Mouse (Mus musculus): Measurements from ENCODE around the gene Cyp3a59.
"Not testable (repeated sequence)": the region's sequence is repeated elsewhere in the genome, so short reads cannot be mapped to it uniquely, and the experiment has no call there.

Cyp3a59 gene

GRCm38 (mm10) chr5:146078945-146079344 lies at the start of gene Cyp3a59:
Cyp3a59 (plus strand) TSS chr5:146079257.
- DNase-seq (ENCODE audit: low read depth, low spot score); H3K27me3 ChIP-seq (ENCODE audit: control insufficient read depth, insufficient read depth, low read length, poor library complexity, severe bottlenecking); H3K36me3 ChIP-seq (ENCODE audit: control insufficient read depth, insufficient read depth, low read length, poor library complexity, severe bottlenecking): not testable (repeated sequence)

- Histone ChIP-seq H3K36me3 (ENCODE audit: control insufficient read depth, insufficient read depth, low read length, poor library complexity, severe bottlenecking) (no peaks in the 10 kb centered on the region), H3K27me3 (ENCODE audit: control insufficient read depth, insufficient read depth, low read length, poor library complexity, severe bottlenecking) (no peaks in the 10 kb centered on the region)
- DNase-seq (ENCODE audit: low read depth, low spot score), result no peak
Observed at GRCm38 (mm10) chr5:146070099-146070498, 9.0 kb upstream of the Cyp3a59 start.

GRCm38 (mm10) chr5:146147903-146148302 lies 68.8 kb downstream of the Cyp3a59 start:
- Histone ChIP-seq H3K27me3 (ENCODE audit: control insufficient read depth, insufficient read depth, low read length, poor library complexity, severe bottlenecking) (no peaks in the 10 kb centered on the region), H3K36me3 (ENCODE audit: control insufficient read depth, insufficient read depth, low read length, poor library complexity, severe bottlenecking) (no peaks in the 10 kb centered on the region)
- peak; percentile 2 for DNase-seq (ENCODE audit: low read depth, low spot score)

- H3K27me3 ChIP-seq (ENCODE audit: control insufficient read depth, insufficient read depth, low read length, poor library complexity, severe bottlenecking), result no peaks in the 10 kb centered on the region
- no peak for DNase-seq (ENCODE audit: low read depth, low spot score)
- no peaks in the 10 kb centered on the region for H3K36me3 ChIP-seq (ENCODE audit: control insufficient read depth, insufficient read depth, low read length, poor library complexity, severe bottlenecking)
Observed at GRCm38 (mm10) chr5:146150454-146150853, 71.4 kb downstream of the Cyp3a59 start.

GRCm38 (mm10) chr5:146158326-146158725 lies 79.3 kb downstream of the Cyp3a59 start:
- H3K27me3 ChIP-seq (ENCODE audit: control insufficient read depth, insufficient read depth, low read length, poor library complexity, severe bottlenecking); DNase-seq (ENCODE audit: low read depth, low spot score); H3K36me3 ChIP-seq (ENCODE audit: control insufficient read depth, insufficient read depth, low read length, poor library complexity, severe bottlenecking): not testable (repeated sequence)

GRCm38 (mm10) chr5:146160439-146160838 lies 81.4 kb downstream of the Cyp3a59 start, which contains the start of gene Gm5565:
Gm5565 (minus strand) TSS chr5:146160539.
- DNase-seq (ENCODE audit: low read depth, low spot score); H3K27me3 ChIP-seq (ENCODE audit: control insufficient read depth, insufficient read depth, low read length, poor library complexity, severe bottlenecking): not testable (repeated sequence)

More at GRCm38 (mm10) chr5:146160439-146160838, 81.4 kb downstream of the Cyp3a59 start, which contains the start of gene Gm5565:
- H3K36me3 ChIP-seq (ENCODE audit: control insufficient read depth, insufficient read depth, low read length, poor library complexity, severe bottlenecking), result not testable (repeated sequence)

All from splenic B cell, adult 2 months (primary cell).